Mouse (Mus musculus) heart, embryonic 13.5 days (tissue): ENCODE data around the gene Gramd2. TPM values are rescaled to one million over a fixed set of nuclear protein-coding genes. Genes with fewer than 3 reads are reported as not detected.

ENCODE experiments used
- ATAC-seq: fragments of 200-750 bp; cut with Nextera tagmentation; 2 replicates; pipeline ENCODE4 v1.8.0; 2017; ENCODE audit warnings: moderate TSS enrichment; ENCODE audit not compliant: insufficient number of reproducible peaks, low FRiP score, low TSS enrichment; ENCODE audit errors: extremely low read depth
- H3K27ac ChIP-seq: fragments of 300-500 bp; sonication (generic); replicated peaks from 2 replicates; pipeline ENCODE4 v1.5.1; 2015; ENCODE audit warnings: moderate library complexity, mild to moderate bottlenecking, inconsistent platforms
- H3K27me3 ChIP-seq: fragments of 300-500 bp; sonication (generic); replicated peaks from 2 replicates; pipeline ENCODE4 v1.6.1; 2015; ENCODE audit warnings: mild to moderate bottlenecking, inconsistent platforms
- H3K36me3 ChIP-seq: fragments of 300-500 bp; sonication (generic); 2 replicates; pipeline ENCODE4 v1.6.1; 2015; ENCODE audit warnings: mild to moderate bottlenecking, inconsistent platforms
- H3K4me1 ChIP-seq: fragments of 300-500 bp; sonication (generic); 2 replicates; pipeline ENCODE4 v1.6.1; 2015; ENCODE audit warnings: inconsistent platforms
- H3K4me2 ChIP-seq: fragments of 300-500 bp; sonication (generic); 2 replicates; pipeline ENCODE4 v1.6.1; 2015; ENCODE audit warnings: inconsistent platforms, mild to moderate bottlenecking, moderate library complexity
- H3K4me3 ChIP-seq: fragments of 300-500 bp; sonication (generic); 2 replicates; pipeline ENCODE4 v1.5.1; 2015; ENCODE audit warnings: moderate library complexity, mild to moderate bottlenecking, inconsistent platforms
- H3K9ac ChIP-seq: fragments of 300-500 bp; sonication (generic); 2 replicates; pipeline ENCODE4 v1.6.1; 2015; ENCODE audit warnings: inconsistent platforms, mild to moderate bottlenecking, moderate library complexity
- H3K9me3 ChIP-seq: fragments of 300-500 bp; sonication (generic); 2 replicates; pipeline ENCODE4 v1.6.1; 2016; ENCODE audit warnings: inconsistent platforms
- WGBS: fragments of 180-500 bp; shearing (Covaris S2); methylation state at CpG from one replicate; pipeline ENCODE4 v1.1.7; 2015; ENCODE audit warnings: mixed read lengths; 5-methylcytosine and 5-hydroxymethylcytosine counted together
- polyA plus RNA-seq: library from polyadenylated mRNA; unstranded; fragments of >200 nt; fragmentation: Nextera tagmentation; extraction: Ambion mirVana; gene quantifications from 2 replicates; pipeline ENCODE4 v1.2.1, GENCODE M21; 2015

The Gramd2 gene
- polyA plus RNA-seq, 1 experiment from 2014 or later = 0.29 TPM

- Histone ChIP-seq H3K27ac (peak overlapping the region; percentile 64; the same call in 1 of the 2 replicates), H3K27me3 (no peaks in the 10 kb centered on the region), H3K4me3 (peak overlapping the region; percentile 28), H3K4me1 (peaks cover 26% of the 10 kb centered on the region), H3K9me3 (no peaks in the 10 kb centered on the region), H3K9ac (peak overlapping the region; percentile 65), H3K4me2 (peak overlapping the region; percentile 61), H3K36me3 (no peaks in the 10 kb centered on the region)
- no peak for ATAC-seq
- WGBS = 10% methylated on average over 10 of the region's 10 CpGs
Observed at GRCm38 (mm10) chr9:59723096-59723657, 43.2 kb downstream of the Gramd2 start.

GRCm38 (mm10) chr9:59723791-59724442 lies 44.0 kb downstream of the Gramd2 start:
- H3K9ac ChIP-seq = no peak overlapping the region
- H3K9me3 ChIP-seq = no peaks in the 10 kb centered on the region
- peak overlapping the region; percentile 64 for H3K27ac ChIP-seq
- H3K4me1 ChIP-seq = peaks cover 31% of the 10 kb centered on the region
- H3K36me3 ChIP-seq = no peaks in the 10 kb centered on the region
- no peaks in the 10 kb centered on the region for H3K27me3 ChIP-seq
- ATAC-seq = no peak
- 45% methylated on average over 8 of the region's 8 CpGs for WGBS
- H3K4me3 ChIP-seq = no peak overlapping the region
- no peak overlapping the region; the same call in 1 of the 2 replicates for H3K4me2 ChIP-seq

- Histone ChIP-seq H3K9ac (no peak overlapping the region), H3K9me3 (no peaks in the 10 kb centered on the region), H3K36me3 (no peaks in the 10 kb centered on the region), H3K27me3 (no peaks in the 10 kb centered on the region), H3K4me1 (peaks cover 31% of the 10 kb centered on the region), H3K4me3 (no peak overlapping the region), H3K4me2 (no peak overlapping the region), H3K27ac (no peak overlapping the region)
- ATAC-seq = no peak
- 61% methylated on average over 10 of the region's 10 CpGs for WGBS
Observed at GRCm38 (mm10) chr9:59725515-59725914, 45.6 kb downstream of the Gramd2 start.

- H3K36me3 ChIP-seq = no peaks in the 10 kb centered on the region
- H3K4me2 ChIP-seq = no peak overlapping the region
- H3K9me3 ChIP-seq = no peaks in the 10 kb centered on the region
- H3K4me3 ChIP-seq = no peak overlapping the region
- no peaks in the 10 kb centered on the region for H3K27me3 ChIP-seq
- H3K4me1 ChIP-seq = peaks cover 32% of the 10 kb centered on the region
- 72% methylated on average over 11 of the region's 11 CpGs for WGBS
- H3K9ac ChIP-seq = no peak overlapping the region
- no peak for ATAC-seq
- no peak overlapping the region; the same call in 1 of the 2 replicates for H3K27ac ChIP-seq
Observed at GRCm38 (mm10) chr9:59727569-59728286, 47.8 kb downstream of the Gramd2 start.

GRCm38 (mm10) chr9:59731136-59731535 lies 51.2 kb downstream of the Gramd2 start:
- Histone ChIP-seq H3K36me3 (no peaks in the 10 kb centered on the region), H3K27ac (no peak overlapping the region), H3K4me2 (no peak overlapping the region), H3K9ac (no peak overlapping the region), H3K27me3 (no peaks in the 10 kb centered on the region), H3K4me3 (no peak overlapping the region), H3K9me3 (no peaks in the 10 kb centered on the region), H3K4me1 (peaks cover 38% of the 10 kb centered on the region)
- 83% methylated on average over 5 of the region's 5 CpGs for WGBS
- no peak for ATAC-seq

- Histone ChIP-seq H3K36me3 (no peaks in the 10 kb centered on the region), H3K9me3 (no peaks in the 10 kb centered on the region), H3K27me3 (no peaks in the 10 kb centered on the region), H3K4me1 (peaks cover 49% of the 10 kb centered on the region), H3K9ac (no peak overlapping the region), H3K4me2 (no peak overlapping the region), H3K27ac (0 out of 2 replicates have a peak overlapping the region, but pooled peaks have one; percentile 8), H3K4me3 (no peak overlapping the region)
- no peak for ATAC-seq
- 46% methylated on average over 6 of the region's 6 CpGs for whole genome bisulfite sequencing
Observed at GRCm38 (mm10) chr9:59733075-59733474, 53.1 kb downstream of the Gramd2 start.

GRCm38 (mm10) chr9:59735394-59735793 lies 55.5 kb downstream of the Gramd2 start:
- no peaks in the 10 kb centered on the region for H3K27me3 ChIP-seq
- no peak for ATAC-seq
- peak overlapping the region; percentile 51 for H3K27ac ChIP-seq
- H3K4me2 ChIP-seq = peak overlapping the region; percentile 31
- H3K9me3 ChIP-seq = no peaks in the 10 kb centered on the region
- H3K4me3 ChIP-seq = no peak overlapping the region
- H3K36me3 ChIP-seq = no peaks in the 10 kb centered on the region
- H3K9ac ChIP-seq = 0 out of 2 replicates have a peak overlapping the region, but pooled peaks have one; percentile 50
- H3K4me1 ChIP-seq = peaks cover 43% of the 10 kb centered on the region
- 14% methylated on average over 4 of the region's 4 CpGs for WGBS

GRCm38 (mm10) chr9:59740593-59740992 lies 60.6 kb downstream of the Gramd2 start:
- Histone ChIP-seq H3K4me2 (no peak overlapping the region), H3K36me3 (peaks cover 4% of the 10 kb centered on the region; the same call in 1 of the 2 replicates), H3K27me3 (no peaks in the 10 kb centered on the region), H3K4me3 (no peak overlapping the region), H3K4me1 (peaks cover 21% of the 10 kb centered on the region), H3K27ac (no peak overlapping the region), H3K9ac (no peak overlapping the region), H3K9me3 (no peaks in the 10 kb centered on the region)
- ATAC-seq = no peak
- WGBS = 82% methylated on average over 2 of the region's 2 CpGs

GRCm38 (mm10) chr9:59743903-59744302 lies 64.0 kb downstream of the Gramd2 start:
- H3K27me3 ChIP-seq = no peaks in the 10 kb centered on the region
- no peaks in the 10 kb centered on the region for H3K9me3 ChIP-seq
- no peak overlapping the region for H3K9ac ChIP-seq
- H3K4me3 ChIP-seq = no peak overlapping the region
- no peak overlapping the region for H3K27ac ChIP-seq
- H3K36me3 ChIP-seq = peaks cover 4% of the 10 kb centered on the region; the same call in 1 of the 2 replicates
- WGBS = 90% methylated on average over 3 of the region's 3 CpGs
- no peak for ATAC-seq
- H3K4me2 ChIP-seq = no peak overlapping the region
- H3K4me1 ChIP-seq = peaks cover 6% of the 10 kb centered on the region

GRCm38 (mm10) chr9:59748387-59748786 lies 68.4 kb downstream of the Gramd2 start:
- H3K4me2 ChIP-seq = no peak overlapping the region
- H3K4me1 ChIP-seq = peaks cover 23% of the 10 kb centered on the region
- H3K36me3 ChIP-seq = peaks cover 4% of the 10 kb centered on the region; the same call in 1 of the 2 replicates
- H3K9ac ChIP-seq = no peak overlapping the region
- 58% methylated on average over 2 of the region's 2 CpGs for WGBS
- no peak overlapping the region for H3K4me3 ChIP-seq
- no peaks in the 10 kb centered on the region for H3K9me3 ChIP-seq
- H3K27ac ChIP-seq = no peak overlapping the region
- ATAC-seq = no peak
- H3K27me3 ChIP-seq = no peaks in the 10 kb centered on the region

GRCm38 (mm10) chr9:59748969-59749368 lies 69.0 kb downstream of the Gramd2 start:
- peak overlapping the region; percentile 82 for H3K4me2 ChIP-seq
- 0 out of 2 replicates have a peak overlapping the region, but pooled peaks have one; percentile 75 for H3K4me3 ChIP-seq
- H3K27ac ChIP-seq = 0 out of 2 replicates have a peak overlapping the region, but pooled peaks have one; percentile 12
- H3K27me3 ChIP-seq = no peaks in the 10 kb centered on the region
- WGBS = 68% methylated on average over 11 of the region's 11 CpGs
- no peaks in the 10 kb centered on the region for H3K9me3 ChIP-seq
- peaks cover 24% of the 10 kb centered on the region for H3K4me1 ChIP-seq
- no peaks in the 10 kb centered on the region for H3K36me3 ChIP-seq
- H3K9ac ChIP-seq = no peak overlapping the region
- ATAC-seq = no peak
